Mouse (Mus musculus): Measurements from ENCODE around the gene Phf21b. TPM values are rescaled to one million over a fixed set of nuclear protein-coding genes. Genes with fewer than 3 reads are reported as not detected.

The Phf21b gene
- polyA plus RNA-seq, 1 experiment from 2014 or later: 2.5 TPM

Other genes starting within 250 kb of the Phf21b start
- 30.5 and 33.2 TPM in 2 replicates for gene Prr5, start 186.4 kb downstream of the Phf21b start, polyA plus RNA-seq (2015; fragmentation: Nextera tagmentation; extraction: Ambion mirVana)
- gene Arhgap8, start 136.0 kb downstream of the Phf21b start, polyA plus RNA-seq (2015; fragmentation: Nextera tagmentation; extraction: Ambion mirVana): 0.61 and 0.96 TPM in 2 replicates
- gene Gm29666, start 64.0 kb upstream of the Phf21b start, polyA plus RNA-seq (2015; fragmentation: Nextera tagmentation; extraction: Ambion mirVana): 0.98 and 1.00 TPM in 2 replicates
- 22.5 and 24.4 TPM in 2 replicates for gene Nup50, start 67.4 kb upstream of the Phf21b start, polyA plus RNA-seq (2015; fragmentation: Nextera tagmentation; extraction: Ambion mirVana)
- gene 5031439G07Rik, start 132.5 kb upstream of the Phf21b start, polyA plus RNA-seq (2015; fragmentation: Nextera tagmentation; extraction: Ambion mirVana): 24.1 and 24.4 TPM in 2 replicates
- 1.7 and 2.1 TPM in 2 replicates for gene Upk3a, start 161.1 kb upstream of the Phf21b start, polyA plus RNA-seq (2015; fragmentation: Nextera tagmentation; extraction: Ambion mirVana)
- 30.3 and 30.8 TPM in 2 replicates for gene Fam118a, start 172.9 kb upstream of the Phf21b start, polyA plus RNA-seq (2015; fragmentation: Nextera tagmentation; extraction: Ambion mirVana)

All from hindbrain, embryonic 16.5 days (tissue).